Mouse (Mus musculus) G1E (cell line): ENCODE measurements around the gene Gm45062. TPM values are rescaled to one million over a fixed set of nuclear protein-coding genes. Genes with fewer than 3 reads are reported as not detected.
A peak's percentile ranks its signal among the peaks of the same experiment; 100 is the strongest.

Experiments used
- ATAC-seq: 2 replicates; pipeline ENCODE4 v1.8.0; 2016; ENCODE audit warnings: mild to moderate bottlenecking; ENCODE audit not compliant: insufficient number of reproducible peaks, poor library complexity, low FRiP score, severe bottlenecking; ENCODE audit errors: extremely low read depth
- DNase-seq: peaks from one replicate; pipeline ENCODE4 v3.0.0; 2012; ENCODE audit warnings: low spot score
- H3K27me3 ChIP-seq: 2 replicates; pipeline ENCODE4 v1.6.1; 2012; ENCODE audit warnings: mild to moderate bottlenecking, low read length, inconsistent platforms; ENCODE audit not compliant: insufficient read depth
- H3K36me3 ChIP-seq: replicated peaks from 2 replicates; pipeline ENCODE3; 2012; ENCODE audit warnings: mild to moderate bottlenecking, inconsistent platforms
- H3K4me1 ChIP-seq: 2 replicates; pipeline ENCODE4 v1.6.1; 2012; ENCODE audit warnings: low read depth, low read length, inconsistent platforms, mixed read lengths; ENCODE audit not compliant: insufficient read depth
- H3K4me3 ChIP-seq: 2 replicates; pipeline ENCODE4 v1.5.1; 2012; ENCODE audit warnings: low read depth, mild to moderate bottlenecking, inconsistent platforms, low read length, moderate library complexity, mixed read lengths
- H3K9me3 ChIP-seq: replicated peaks from 2 replicates; pipeline ENCODE4 v1.6.1; 2012; ENCODE audit warnings: inconsistent platforms
- CTCF ChIP-seq: IDR thresholded peaks from 2 replicates; pipeline ENCODE4 v1.5.1; 2012; ENCODE audit warnings: low read depth, low read length, inconsistent platforms, mixed read lengths
- GATA1 ChIP-seq: IDR thresholded peaks from 2 replicates; pipeline ENCODE4 v1.6.1; 2012; ENCODE audit warnings: borderline replicate concordance, low read length, inconsistent platforms, mixed read lengths
- GATA2 ChIP-seq: IDR thresholded peaks from 2 replicates; pipeline ENCODE4 v1.6.1; 2012; ENCODE audit warnings: low read depth, low read length, inconsistent platforms, borderline replicate concordance
- POLR2AphosphoS5 ChIP-seq: IDR thresholded peaks from 2 replicates; pipeline ENCODE4 v1.6.1; 2012; ENCODE audit warnings: low read depth, low read length, inconsistent platforms; ENCODE audit not compliant: insufficient replicate concordance
- TAL1 ChIP-seq: conservative IDR thresholded peaks from 2 replicates; pipeline ENCODE4 v1.6.1; 2012; ENCODE audit warnings: low read depth, low read length, inconsistent platforms, mixed read lengths
- polyA plus RNA-seq: library from polyadenylated mRNA; stranded (reverse); fragments of >175 nt; gene quantifications from 2 replicates; pipeline ENCODE4 v1.2.3, GENCODE M21; 2012
- total RNA-seq, 2 experiments: library from RNA; stranded (forward) in 1 of 2; stranded (reverse) in 1 of 2; fragments of 200-1000 nt in 1 of 2; fragments of >200 nt in 1 of 2; fragmentation: Nextera tagmentation in 1 of 2; gene quantifications; 2 replicates each; pipeline ENCODE4 v1.2.3; 2014 to 2017

Gm45062 gene
- total and polyA plus RNA-seq, 3 experiments = 57.6 to 88.3 TPM; not detected in 1

- no peaks in the 10 kb centered on the region for H3K9me3 ChIP-seq
- H3K4me3 ChIP-seq = no peak overlapping the region
- H3K4me1 ChIP-seq = peaks cover 10% of the 10 kb centered on the region
- no peaks in the 10 kb centered on the region for H3K36me3 ChIP-seq
- TF ChIP-seq GATA2 (no peak), GATA1 (no peak), TAL1 (no peak), CTCF (no peak)
- no peak for DNase-seq
- ATAC-seq = no peak
- H3K27me3 ChIP-seq = no peaks in the 10 kb centered on the region
Observed at GRCm38 (mm10) chr6:8472915-8473314, 213.7 kb downstream of the Gm45062 start.

- H3K36me3 ChIP-seq = no peaks in the 10 kb centered on the region
- no peaks in the 10 kb centered on the region for H3K27me3 ChIP-seq
- DNase-seq (no peak), ATAC-seq (no peak)
- TF ChIP-seq GATA2 = no peak
- TF ChIP-seq GATA1 = no peak
- TF ChIP-seq TAL1 = no peak
- TF ChIP-seq POLR2AphosphoS5 = no peak
- no peak for TF ChIP-seq CTCF
- peaks cover 10% of the 10 kb centered on the region for H3K4me1 ChIP-seq
- H3K9me3 ChIP-seq = no peaks in the 10 kb centered on the region
- H3K4me3 ChIP-seq = no peak overlapping the region
Observed at GRCm38 (mm10) chr6:8473498-8473897, 214.2 kb downstream of the Gm45062 start.

GRCm38 (mm10) chr6:8474316-8474715 lies 215.1 kb downstream of the Gm45062 start:
- no peaks in the 10 kb centered on the region for H3K9me3 ChIP-seq
- TF ChIP-seq POLR2AphosphoS5 (no peak), GATA2 (no peak), TAL1 (no peak), GATA1 (no peak), CTCF (no peak)
- peaks cover 10% of the 10 kb centered on the region for H3K4me1 ChIP-seq
- DNase-seq (no peak), ATAC-seq (no peak)
- no peak overlapping the region for H3K4me3 ChIP-seq
- no peaks in the 10 kb centered on the region for H3K36me3 ChIP-seq
- H3K27me3 ChIP-seq = no peaks in the 10 kb centered on the region

GRCm38 (mm10) chr6:8474820-8475219 lies 215.6 kb downstream of the Gm45062 start:
- no peak overlapping the region for H3K4me3 ChIP-seq
- H3K27me3 ChIP-seq = no peaks in the 10 kb centered on the region
- H3K4me1 ChIP-seq = peaks cover 11% of the 10 kb centered on the region
- no peaks in the 10 kb centered on the region for H3K36me3 ChIP-seq
- ATAC-seq (no peak), DNase-seq (no peak)
- no peaks in the 10 kb centered on the region for H3K9me3 ChIP-seq
- no peak for TF ChIP-seq GATA2
- no peak for TF ChIP-seq CTCF
- TF ChIP-seq TAL1 = no peak
- no peak for TF ChIP-seq GATA1
- no peak for TF ChIP-seq POLR2AphosphoS5

GRCm38 (mm10) chr6:8479176-8479575 lies 219.9 kb downstream of the Gm45062 start:
- no peak for DNase-seq
- Histone ChIP-seq H3K36me3 (peaks cover 2% of the 10 kb centered on the region), H3K9me3 (no peaks in the 10 kb centered on the region), H3K27me3 (no peaks in the 10 kb centered on the region), H3K4me3 (no peak overlapping the region), H3K4me1 (peaks cover 24% of the 10 kb centered on the region)
- TF ChIP-seq GATA2 (no peak), GATA1 (no peak), CTCF (no peak), TAL1 (no peak), POLR2AphosphoS5 (no peak)
- no peak for ATAC-seq

- peaks cover 7% of the 10 kb centered on the region for H3K36me3 ChIP-seq
- peak overlapping the region; percentile 33; the same call in 1 of the 2 replicates for H3K4me3 ChIP-seq
- DNase-seq (no peak), ATAC-seq (peak; percentile 4; the same call in 1 of the 2 replicates)
- peaks cover 65% of the 10 kb centered on the region for H3K4me1 ChIP-seq
- no peaks in the 10 kb centered on the region for H3K27me3 ChIP-seq
- H3K9me3 ChIP-seq = no peaks in the 10 kb centered on the region
- TF ChIP-seq GATA2 = no peak
- TF ChIP-seq TAL1 = 0 out of 2 replicates have a peak, but pooled peaks have one; percentile 18
- TF ChIP-seq POLR2AphosphoS5 = no peak
Observed at GRCm38 (mm10) chr6:8484437-8485275, 225.4 kb downstream of the Gm45062 start.
